Mouse (Mus musculus) lung, embryonic 16.5 days (tissue): ENCODE results near the gene Zfp326. TPM values are rescaled to one million over a fixed set of nuclear protein-coding genes. Genes with fewer than 3 reads are reported as not detected.

Source experiments
- ATAC-seq: fragments of 200-750 bp; cut with Nextera tagmentation; 2 replicates; pipeline ENCODE4 v1.8.0; 2017; ENCODE audit warnings: low read depth, mild to moderate bottlenecking, moderate library complexity
- H3K27ac ChIP-seq: fragments of 300-500 bp; sonication (generic); 2 replicates; pipeline ENCODE4 v1.5.1; 2014; ENCODE audit warnings: mild to moderate bottlenecking, control low read depth, low read length
- H3K27me3 ChIP-seq: fragments of 300-500 bp; sonication (generic); 2 replicates; pipeline ENCODE4 v1.6.1; 2014; ENCODE audit warnings: low read depth, low read length, mixed read lengths; ENCODE audit not compliant: control insufficient read depth, insufficient read depth
- H3K36me3 ChIP-seq: fragments of 300-500 bp; sonication (generic); 2 replicates; pipeline ENCODE4 v1.6.1; 2014; ENCODE audit warnings: low read length; ENCODE audit not compliant: control insufficient read depth, insufficient read depth
- H3K4me1 ChIP-seq: fragments of 300-500 bp; sonication (generic); replicated peaks from 2 replicates; pipeline ENCODE4 v1.6.1; 2014; ENCODE audit warnings: low read length, mixed read lengths; ENCODE audit not compliant: control insufficient read depth, insufficient read depth
- H3K4me2 ChIP-seq: fragments of 300-500 bp; sonication (generic); 2 replicates; pipeline ENCODE4 v1.6.1; 2014; ENCODE audit warnings: low read depth, low read length, control low read depth
- H3K4me3 ChIP-seq: fragments of 300-500 bp; sonication (generic); 2 replicates; pipeline ENCODE4 v1.5.1; 2014; ENCODE audit warnings: mild to moderate bottlenecking, low read length, control low read depth
- H3K9ac ChIP-seq: fragments of 300-500 bp; sonication (generic); 2 replicates; pipeline ENCODE4 v1.6.1; 2014; ENCODE audit warnings: low read length, control low read depth
- H3K9me3 ChIP-seq: fragments of 300-500 bp; sonication (generic); 2 replicates; pipeline ENCODE4 v1.6.1; 2016; ENCODE audit warnings: low read length; ENCODE audit not compliant: control insufficient read depth
- WGBS: fragments of 180-500 bp; shearing (Covaris S2); extraction: QIAGEN DNeasy Blood & Tissue Kit; methylation state at CpG from one replicate; pipeline ENCODE4 v1.1.7; 2014; 5-methylcytosine and 5-hydroxymethylcytosine counted together
- polyA plus RNA-seq: library from polyadenylated mRNA; unstranded; fragments of >200 nt; fragmentation: Nextera tagmentation; extraction: Ambion mirVana; gene quantifications from 2 replicates; pipeline ENCODE4 v1.2.1, GENCODE M21; 2015

The Zfp326 gene
- polyA plus RNA-seq, 1 experiment from 2014 or later: 35.5 TPM

DNA sequence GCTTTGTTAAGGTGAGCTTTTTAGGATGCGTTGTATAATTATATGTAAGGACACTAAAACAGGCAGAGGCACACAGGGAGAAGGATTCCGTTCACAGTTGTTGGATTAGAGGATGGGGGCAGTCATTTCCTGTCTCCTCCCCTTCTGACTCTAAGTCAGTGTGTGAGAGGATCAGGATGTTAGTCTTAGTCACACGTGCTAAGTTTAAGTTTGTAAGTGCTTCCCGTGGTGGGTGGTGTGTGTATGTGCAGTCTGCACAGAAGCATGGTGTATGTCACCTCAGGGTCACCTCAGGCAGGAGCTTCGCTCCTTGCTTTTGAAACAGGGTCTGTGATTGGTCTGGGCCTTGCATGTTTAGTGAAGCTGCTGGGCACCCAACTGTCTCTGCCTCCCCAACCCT, 35.1 kb downstream of the Zfp326 start:
- Histone ChIP-seq H3K9ac (no peak overlapping the region), H3K4me1 (no peaks in the 10 kb centered on the region), H3K4me2 (no peak overlapping the region), H3K27me3 (no peaks in the 10 kb centered on the region), H3K36me3 (peaks cover 44% of the 10 kb centered on the region), H3K4me3 (no peak overlapping the region), H3K27ac (no peak overlapping the region), H3K9me3 (no peaks in the 10 kb centered on the region)
- WGBS: 38% methylated on average over 5 of the region's 5 CpGs
- ATAC-seq: peak; percentile 67; the same call in 1 of the 2 replicates

DNA sequence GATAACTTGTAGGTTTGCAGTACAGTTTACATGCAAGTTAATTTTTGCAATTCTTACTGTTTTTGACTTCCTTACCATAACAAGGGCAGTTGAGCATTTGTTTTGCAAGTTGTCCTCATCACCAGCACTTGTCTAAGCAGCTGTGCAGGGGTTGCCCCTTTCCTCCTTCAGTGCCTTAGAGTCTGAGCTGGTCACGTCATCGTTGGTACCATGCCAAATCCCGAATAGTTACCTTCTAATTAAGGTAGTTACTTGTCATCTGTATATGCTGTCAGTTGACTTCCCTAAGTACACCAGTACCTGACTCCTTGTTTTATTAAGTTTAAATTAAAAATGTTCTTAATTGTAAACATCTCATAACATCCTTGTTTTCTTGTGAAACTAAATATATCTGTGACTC, 41.0 kb downstream of the Zfp326 start:
- H3K9ac ChIP-seq: no peak overlapping the region
- H3K4me3 ChIP-seq: no peak overlapping the region
- WGBS: 86% methylated on average over 3 of the region's 3 CpGs
- H3K36me3 ChIP-seq: peaks cover 42% of the 10 kb centered on the region
- H3K4me2 ChIP-seq: no peak overlapping the region
- ATAC-seq: no peak
- no peaks in the 10 kb centered on the region for H3K27me3 ChIP-seq
- H3K4me1 ChIP-seq: no peaks in the 10 kb centered on the region
- H3K9me3 ChIP-seq: no peaks in the 10 kb centered on the region
- H3K27ac ChIP-seq: no peak overlapping the region

DNA sequence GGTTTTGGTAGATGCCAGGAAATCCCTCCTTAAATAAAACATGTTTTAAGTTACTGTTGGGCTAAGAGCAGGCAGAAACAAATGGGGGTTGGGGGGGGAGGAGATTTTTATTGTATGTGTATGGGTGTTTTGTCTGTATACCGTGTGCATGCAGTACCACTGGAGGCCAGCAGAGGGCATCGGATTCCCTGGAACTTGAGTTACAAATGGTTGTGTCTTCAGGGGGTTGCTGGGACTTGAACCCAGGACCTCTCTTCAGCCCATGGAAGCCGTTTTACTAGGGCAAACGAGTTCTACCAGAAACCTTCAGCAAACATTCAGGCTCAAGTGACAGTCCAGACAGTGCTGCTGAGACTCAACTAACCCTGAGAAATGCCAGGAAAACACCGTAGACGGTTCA, 41.9 kb downstream of the Zfp326 start:
- WGBS: 89% methylated on average over 6 of the region's 6 CpGs
- H3K4me2 ChIP-seq: no peak overlapping the region
- H3K4me1 ChIP-seq: no peaks in the 10 kb centered on the region
- H3K27me3 ChIP-seq: no peaks in the 10 kb centered on the region
- no peaks in the 10 kb centered on the region for H3K9me3 ChIP-seq
- no peak for ATAC-seq
- no peak overlapping the region for H3K4me3 ChIP-seq
- no peak overlapping the region for H3K9ac ChIP-seq
- H3K27ac ChIP-seq: no peak overlapping the region
- peaks cover 38% of the 10 kb centered on the region for H3K36me3 ChIP-seq

DNA sequence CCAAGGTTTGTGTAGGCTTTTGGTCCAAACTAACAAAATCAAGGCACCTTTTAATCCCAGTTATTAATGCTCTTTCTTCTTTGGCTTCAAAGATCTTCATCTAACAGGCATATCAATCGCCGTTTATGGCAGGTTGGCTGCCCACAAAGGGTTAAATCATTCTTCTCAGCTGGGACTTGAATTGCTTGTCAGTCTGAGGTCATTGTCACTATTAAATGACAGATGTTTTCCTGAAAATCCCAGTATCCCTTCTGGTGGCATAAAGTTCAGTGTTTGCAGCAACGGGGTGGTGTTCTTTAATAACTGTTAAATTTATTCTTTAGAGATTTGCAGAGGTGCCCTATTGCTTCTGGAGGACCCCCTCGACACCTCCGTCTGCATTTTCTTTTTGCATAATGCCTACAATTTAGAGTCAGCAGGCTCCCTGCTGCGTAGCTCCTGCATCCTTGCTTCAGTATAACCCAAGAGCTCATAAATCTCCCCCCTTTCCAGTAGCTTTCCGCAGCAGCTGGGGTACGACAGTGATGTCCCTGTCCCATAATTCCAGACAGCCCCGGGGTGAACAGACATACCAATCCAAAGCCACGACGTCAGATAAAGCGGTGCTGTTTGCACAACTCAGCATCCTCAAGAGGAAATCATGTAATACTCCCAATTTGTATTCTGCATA, 46.6 kb downstream of the Zfp326 start:
- no peak for ATAC-seq
- Histone ChIP-seq H3K9ac (no peak overlapping the region), H3K4me2 (no peak overlapping the region), H3K27ac (no peak overlapping the region), H3K4me3 (no peak overlapping the region), H3K36me3 (peaks cover 13% of the 10 kb centered on the region), H3K9me3 (no peaks in the 10 kb centered on the region), H3K4me1 (no peaks in the 10 kb centered on the region), H3K27me3 (no peaks in the 10 kb centered on the region)
- 79% methylated on average over 12 of the region's 12 CpGs for WGBS

DNA sequence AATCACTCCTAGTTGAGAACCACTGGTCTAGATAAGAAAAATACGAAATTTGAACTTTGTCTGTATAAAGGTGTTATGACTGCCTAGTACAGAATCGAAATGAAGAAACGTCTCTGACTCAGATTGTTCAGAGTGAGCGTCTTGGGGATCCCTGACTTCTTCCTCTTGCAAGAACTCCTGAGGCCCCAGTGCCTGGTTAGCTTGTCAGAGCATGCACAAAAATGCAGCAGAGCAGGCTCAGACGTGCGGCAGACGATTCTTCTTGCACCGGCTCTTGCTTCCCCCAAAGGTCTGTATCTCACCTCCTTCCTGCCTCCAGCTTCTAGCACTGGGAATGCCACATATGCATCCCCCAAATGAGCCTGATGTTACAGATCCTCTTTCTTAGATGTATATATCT, 48.0 kb downstream of the Zfp326 start:
- Histone ChIP-seq H3K4me1 (no peaks in the 10 kb centered on the region), H3K36me3 (peaks cover 4% of the 10 kb centered on the region; the same call in 1 of the 2 replicates), H3K9me3 (no peaks in the 10 kb centered on the region), H3K27ac (no peak overlapping the region), H3K4me3 (no peak overlapping the region), H3K4me2 (no peak overlapping the region), H3K27me3 (no peaks in the 10 kb centered on the region), H3K9ac (no peak overlapping the region)
- no peak for ATAC-seq
- WGBS: 83% methylated on average over 8 of the region's 8 CpGs

DNA sequence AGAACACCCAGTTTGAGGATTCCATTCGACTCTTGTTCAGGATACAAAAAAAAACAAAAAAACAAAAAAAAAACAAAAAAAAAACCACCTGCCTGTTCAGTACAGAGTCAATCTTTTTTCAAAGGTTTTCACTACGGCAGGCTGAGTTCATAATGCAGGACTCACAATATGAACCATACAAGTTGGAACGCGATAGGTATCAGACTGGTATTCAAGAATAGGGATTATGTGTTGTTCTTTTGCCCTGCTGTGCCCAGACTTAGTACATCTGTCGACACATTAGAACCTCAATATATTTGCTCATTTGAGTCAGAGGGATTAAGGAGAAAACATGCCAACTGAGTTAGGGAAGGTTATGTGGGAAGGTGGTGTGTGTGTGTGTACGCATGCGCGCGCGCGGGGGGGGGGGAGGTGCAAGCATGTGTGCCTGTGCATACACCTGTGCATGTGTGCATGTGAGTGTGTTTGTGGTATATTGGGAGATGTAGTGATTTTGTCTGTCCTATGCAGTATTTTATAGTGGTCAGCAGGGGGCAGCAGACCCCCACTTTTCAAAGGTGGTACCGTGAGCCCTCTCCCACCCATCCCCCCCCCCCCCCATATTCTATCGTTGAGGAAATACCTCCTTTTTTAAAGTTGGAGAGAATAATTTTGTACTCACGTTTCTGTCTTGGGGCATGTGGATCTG, 49.3 kb downstream of the Zfp326 start:
- Histone ChIP-seq H3K9ac (no peak overlapping the region), H3K27me3 (no peaks in the 10 kb centered on the region), H3K27ac (no peak overlapping the region), H3K4me2 (no peak overlapping the region), H3K9me3 (no peaks in the 10 kb centered on the region), H3K4me1 (no peaks in the 10 kb centered on the region), H3K36me3 (peaks cover 4% of the 10 kb centered on the region; the same call in 1 of the 2 replicates), H3K4me3 (no peak overlapping the region)
- WGBS: 68% methylated on average over 14 of the region's 14 CpGs
- ATAC-seq: 0 out of 2 replicates have a peak, but pooled peaks have one; percentile 31

DNA sequence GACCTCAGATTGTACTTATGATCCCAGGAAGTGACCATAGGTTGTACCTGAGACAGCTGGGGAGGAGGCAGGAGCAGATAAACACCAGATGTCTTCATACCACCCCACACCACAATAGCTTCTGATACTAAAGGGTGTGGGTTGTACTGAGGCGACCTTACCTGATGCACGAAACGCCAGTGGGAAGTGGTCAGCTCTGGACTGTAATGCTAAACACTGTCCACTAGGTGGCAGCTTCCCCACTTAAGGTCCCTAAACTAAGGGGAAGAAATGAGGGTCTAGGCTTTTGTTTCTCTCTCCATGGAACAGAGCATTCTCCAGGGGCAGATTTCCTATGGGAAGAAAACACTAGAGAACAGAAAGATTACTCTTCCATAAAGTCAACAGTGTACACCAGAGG, 53.9 kb downstream of the Zfp326 start:
- no peak overlapping the region for H3K27ac ChIP-seq
- no peak overlapping the region for H3K9ac ChIP-seq
- H3K27me3 ChIP-seq: no peaks in the 10 kb centered on the region
- no peaks in the 10 kb centered on the region for H3K4me1 ChIP-seq
- no peak for ATAC-seq
- no peaks in the 10 kb centered on the region for H3K36me3 ChIP-seq
- WGBS: 22% methylated on average over 3 of the region's 3 CpGs
- no peak overlapping the region for H3K4me3 ChIP-seq
- H3K4me2 ChIP-seq: no peak overlapping the region
- peaks cover 5% of the 10 kb centered on the region; the same call in 1 of the 2 replicates for H3K9me3 ChIP-seq

DNA sequence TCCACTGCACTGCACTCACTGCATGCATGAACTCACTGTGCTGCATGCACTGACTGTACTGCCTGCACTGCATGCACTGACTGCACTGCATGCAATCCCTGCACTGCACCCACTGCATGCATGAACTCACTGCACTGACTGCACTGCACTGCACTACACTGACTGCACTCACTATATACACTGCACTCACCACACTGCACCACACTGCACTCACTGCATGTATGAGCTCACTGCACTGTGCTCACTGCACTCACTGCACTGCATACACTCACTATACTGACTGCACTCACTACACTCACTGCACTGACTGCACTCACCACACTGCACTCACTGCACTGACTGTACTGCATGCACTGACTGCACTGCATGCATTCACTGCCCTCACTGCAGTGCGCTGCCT, 56.0 kb downstream of the Zfp326 start:
- 93% methylated on average over 1 of the region's 1 CpGs for WGBS
- Histone ChIP-seq H3K4me1 (no peaks in the 10 kb centered on the region), H3K27ac (no peak overlapping the region), H3K9me3 (peaks cover 5% of the 10 kb centered on the region; the same call in 1 of the 2 replicates), H3K4me3 (no peak overlapping the region), H3K27me3 (no peaks in the 10 kb centered on the region), H3K4me2 (no peak overlapping the region), H3K9ac (no peak overlapping the region), H3K36me3 (no peaks in the 10 kb centered on the region)
- ATAC-seq: 0 out of 2 replicates have a peak, but pooled peaks have one; percentile 7

DNA sequence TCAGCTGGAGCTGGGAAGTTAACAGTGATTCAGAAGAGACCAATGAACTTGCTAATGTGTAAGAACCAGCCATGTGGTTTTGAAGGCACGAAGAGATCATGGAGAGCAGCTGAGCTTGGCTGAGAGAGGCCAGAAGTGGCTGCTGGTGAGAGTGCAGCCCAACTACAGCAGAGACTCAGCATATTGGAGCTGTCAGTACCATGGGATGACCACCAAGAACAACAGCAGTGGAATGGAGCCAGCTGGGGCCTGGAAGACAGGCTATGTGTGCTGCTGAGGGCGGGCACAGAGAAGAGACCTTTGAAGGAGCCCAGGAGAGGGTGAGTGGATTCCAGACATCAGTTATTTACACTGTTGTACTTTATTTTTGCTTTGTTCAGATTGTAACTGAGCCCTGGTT, 65.6 kb downstream of the Zfp326 start:
- Histone ChIP-seq H3K4me2 (no peak overlapping the region), H3K27ac (no peak overlapping the region), H3K36me3 (no peaks in the 10 kb centered on the region), H3K9ac (no peak overlapping the region), H3K9me3 (no peaks in the 10 kb centered on the region), H3K27me3 (no peaks in the 10 kb centered on the region), H3K4me1 (no peaks in the 10 kb centered on the region), H3K4me3 (no peak overlapping the region)
- ATAC-seq: no peak
- 72% methylated on average over 2 of the region's 2 CpGs for WGBS
